Mouse (Mus musculus): ENCODE results near the gene Spef2.

DNA sequence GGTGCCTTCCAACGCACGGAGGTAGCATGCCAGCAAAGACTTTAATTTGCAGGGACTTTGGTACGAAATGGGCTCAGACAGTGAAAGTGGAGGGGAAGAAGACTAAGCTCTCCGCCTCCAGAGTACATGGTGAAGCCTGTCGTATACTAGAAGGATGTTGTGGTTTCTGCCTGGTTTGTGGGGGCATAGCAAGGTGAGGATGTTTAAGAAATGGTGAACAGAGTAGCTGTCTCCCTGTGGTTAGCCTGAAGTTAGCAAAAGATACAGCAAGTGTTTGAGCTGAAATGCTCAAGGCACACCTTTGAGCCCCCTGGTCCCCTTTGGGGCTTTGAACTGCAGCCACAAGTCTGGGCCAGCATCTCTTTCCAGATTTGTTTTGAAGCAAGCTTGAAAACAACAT, 173.9 kb downstream of the Spef2 start:
- TF ChIP-seq CTCF (IDR thresholded peaks at IDR 0.05; ENCODE audit: control insufficient read depth, insufficient read depth, insufficient replicate concordance, low read depth, low read length): no peak
- no peak for TF ChIP-seq POLR2A (IDR thresholded peaks at IDR 0.05; ENCODE audit: control insufficient read depth, low read depth, low read length)

All from testis, adult 2 months (tissue).